Mouse (Mus musculus) kidney, postnatal 36 days (tissue): ENCODE measurements around the gene Tmprss7.
A peak's percentile ranks its signal among the peaks of the same experiment; 100 is the strongest.

Experiments
- DNase-seq, 2 experiments: peaks; one replicate each; pipeline ENCODE4 v3.0.0; 2021 to 2022; ENCODE audit warnings: mixed read lengths in 2 of 2

The Tmprss7 gene

GRCm38 (mm10) chr16:45685295-45685694 is 8.2 kb downstream of the Tmprss7 start:
- DNase-seq, result no peak

GRCm38 (mm10) chr16:45684815-45685214 is 8.6 kb downstream of the Tmprss7 start:
- peak; percentile 69 to 88 for DNase-seq

GRCm38 (mm10) chr16:45676462-45676861 is 17.0 kb downstream of the Tmprss7 start:
- DNase-seq, result peak; percentile 16 to 37

GRCm38 (mm10) chr16:45670005-45670404 is 23.5 kb downstream of the Tmprss7 start:
- peak; percentile 4 to 37 for DNase-seq

GRCm38 (mm10) chr16:45668178-45668577 is 25.3 kb downstream of the Tmprss7 start:
- DNase-seq, result no peak

- no peak for DNase-seq
Observed at GRCm38 (mm10) chr16:45666136-45666535, 27.3 kb downstream of the Tmprss7 start.

GRCm38 (mm10) chr16:45662381-45662780 is 31.1 kb downstream of the Tmprss7 start:
- DNase-seq, result no peak

GRCm38 (mm10) chr16:45659596-45659995 is 33.9 kb downstream of the Tmprss7 start:
- DNase-seq, result no peak

GRCm38 (mm10) chr16:45658248-45658647 is 35.2 kb downstream of the Tmprss7 start:
- no peak for DNase-seq

GRCm38 (mm10) chr16:45657574-45658159 is 35.8 kb downstream of the Tmprss7 start:
- no peak for DNase-seq

- no peak for DNase-seq
Observed at GRCm38 (mm10) chr16:45654465-45654864, 39.0 kb downstream of the Tmprss7 start.

- DNase-seq, result peak; percentile 64 to 75
Observed at GRCm38 (mm10) chr16:45653934-45654332, 39.5 kb downstream of the Tmprss7 start, which contains the start of gene BC016579. TSS of gene BC016579 (minus strand) at chr16:45654068.

- DNase-seq, result no peak
Observed at GRCm38 (mm10) chr16:45653009-45653933, 40.2 kb downstream of the Tmprss7 start.

- DNase-seq, result no peak
Observed at GRCm38 (mm10) chr16:45651497-45651896, 42.0 kb downstream of the Tmprss7 start.

GRCm38 (mm10) chr16:45644380-45644779 is 49.1 kb downstream of the Tmprss7 start:
- DNase-seq, result peak; percentile 22 to 44

GRCm38 (mm10) chr16:45643944-45644343 is 49.5 kb downstream of the Tmprss7 start:
- no peak for DNase-seq

GRCm38 (mm10) chr16:45641301-45641700 is 52.2 kb downstream of the Tmprss7 start:
- DNase-seq, result no peak

- DNase-seq, result no peak
Observed at GRCm38 (mm10) chr16:45640070-45640762, 53.2 kb downstream of the Tmprss7 start.

- no peak for DNase-seq
Observed at GRCm38 (mm10) chr16:45635826-45636225, 57.6 kb downstream of the Tmprss7 start.

- no peak for DNase-seq
Observed at GRCm38 (mm10) chr16:45632420-45632819, 61.0 kb downstream of the Tmprss7 start.

- DNase-seq, result peak; percentile 58 to 83
Observed at GRCm38 (mm10) chr16:45630347-45630960, 63.0 kb downstream of the Tmprss7 start.

GRCm38 (mm10) chr16:45629497-45630105 is 63.9 kb downstream of the Tmprss7 start:
- no peak for DNase-seq
